Mouse (Mus musculus) heart, postnatal 25 days (tissue): Measurements from ENCODE around the gene Shld2. TPM values are rescaled to one million over a fixed set of nuclear protein-coding genes. Genes with fewer than 3 reads are reported as not detected.
"Not testable (repeated sequence)": the region's sequence is repeated elsewhere in the genome, so short reads cannot be mapped to it uniquely, and the experiment has no call there.

Experiments
- DNase-seq: peaks from one replicate; pipeline ENCODE4 v3.0.0; 2022; ENCODE audit warnings: low spot score
- intact Hi-C: fragments of 180-260 bp; cut with DNase I; formaldehyde crosslinking; loops from one replicate; pipeline ENCODE4 v1.15.1; 2025
- total RNA-seq, 2 experiments: library from RNA; stranded (reverse); gene quantifications; 2 replicates each; pipeline ENCODE4 v1.2.3; 2021

Gene Shld2
- total RNA-seq, 2 experiments from 2014 or later: 8.3 to 8.4 TPM

DNA sequence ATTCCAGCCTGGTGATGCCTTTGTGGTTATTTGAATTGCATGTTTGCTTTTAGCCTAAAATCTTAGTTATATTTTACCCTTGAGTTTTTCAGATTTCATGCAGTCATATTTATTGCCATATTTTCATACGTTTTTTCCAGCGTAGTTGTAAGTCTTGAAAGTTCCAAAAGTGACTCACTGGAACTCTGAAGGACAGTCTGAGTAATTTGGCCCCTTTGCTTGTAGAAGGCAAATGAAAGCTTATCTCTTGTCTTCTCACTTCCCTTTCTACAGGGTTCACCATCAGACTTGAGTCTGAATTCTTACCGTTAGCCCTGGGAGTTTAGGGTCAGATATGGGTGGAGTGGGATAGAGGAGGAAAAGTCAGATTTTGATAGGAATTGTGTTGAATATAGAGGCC is 16.3 kb upstream of the Shld2 start:
- no peak for DNase-seq
- intact Hi-C loops: no loop called here

DNA sequence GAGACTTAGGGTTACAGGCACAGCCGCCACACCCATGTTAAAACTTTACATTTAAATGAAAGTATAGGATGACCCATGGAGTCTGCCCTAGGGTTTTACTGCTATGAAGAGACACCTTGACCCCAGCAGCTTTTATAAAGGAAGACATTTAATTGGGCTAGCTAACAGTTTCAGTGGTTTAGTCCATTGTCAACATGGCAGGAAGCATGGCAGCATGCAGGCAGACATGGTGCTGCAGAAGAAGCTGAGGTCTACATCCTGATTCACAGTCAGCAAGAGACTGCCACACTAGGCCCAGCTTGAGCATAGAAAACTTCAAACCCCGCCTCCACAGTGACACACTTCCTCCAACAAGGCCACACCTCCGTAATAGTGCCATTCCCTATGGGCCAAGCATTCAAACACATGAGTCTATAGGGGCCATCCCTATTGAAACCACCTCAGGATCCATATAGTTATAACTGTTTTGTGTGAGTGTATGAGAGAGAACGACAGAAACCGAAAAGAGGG is 13.3 kb upstream of the Shld2 start:
- DNase-seq: no peak
- intact Hi-C loops: no loop called here

DNA sequence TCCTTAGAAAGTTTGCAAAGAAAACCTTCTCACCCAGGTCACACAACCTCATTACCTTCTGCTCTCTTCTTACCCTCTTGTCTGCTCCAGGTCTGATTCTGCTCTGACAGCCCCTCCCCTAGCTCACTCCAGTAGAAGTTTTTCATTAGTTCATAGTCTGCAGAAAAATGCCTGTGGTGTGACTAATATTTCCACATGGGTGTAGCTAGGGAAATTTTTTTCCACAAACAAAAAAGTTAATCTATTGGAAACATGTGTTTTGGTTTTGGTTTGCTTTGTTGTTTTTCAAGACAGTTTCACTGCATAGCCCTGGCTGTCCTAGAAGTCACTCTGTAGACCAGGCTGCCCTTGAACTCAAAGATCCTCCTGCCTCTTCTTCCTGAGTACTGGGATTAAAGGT is 7.8 kb upstream of the Shld2 start:
- no peak for DNase-seq
- intact Hi-C loops: loop anchor here (10.0 kb wide), 1 partner anchor 187 kb away; the partner anchor contains the start of gene Bmpr1a

DNA sequence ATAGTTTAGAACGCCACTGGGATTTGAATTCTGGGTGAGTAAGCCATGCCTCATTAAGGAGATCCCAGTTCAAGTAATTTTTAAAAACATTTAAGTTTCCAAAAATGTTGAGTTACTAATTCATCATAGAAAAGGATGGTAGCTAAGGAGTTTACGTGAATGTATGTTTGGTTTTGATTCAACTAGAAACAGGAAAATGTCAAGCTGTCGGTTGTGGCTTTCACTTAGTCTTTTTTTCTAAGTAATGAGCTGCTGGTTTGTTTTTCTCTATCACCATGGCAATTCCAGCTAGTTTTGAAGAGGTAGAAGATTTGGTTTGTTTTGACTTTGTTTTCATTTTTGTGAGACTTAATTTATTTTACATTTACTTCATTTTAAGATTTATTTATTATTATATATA is 7.1 kb upstream of the Shld2 start:
- intact Hi-C loops: loop anchor here (10.0 kb wide), 1 partner anchor 187 kb away; the partner anchor contains the start of gene Bmpr1a
- no peak for DNase-seq

DNA sequence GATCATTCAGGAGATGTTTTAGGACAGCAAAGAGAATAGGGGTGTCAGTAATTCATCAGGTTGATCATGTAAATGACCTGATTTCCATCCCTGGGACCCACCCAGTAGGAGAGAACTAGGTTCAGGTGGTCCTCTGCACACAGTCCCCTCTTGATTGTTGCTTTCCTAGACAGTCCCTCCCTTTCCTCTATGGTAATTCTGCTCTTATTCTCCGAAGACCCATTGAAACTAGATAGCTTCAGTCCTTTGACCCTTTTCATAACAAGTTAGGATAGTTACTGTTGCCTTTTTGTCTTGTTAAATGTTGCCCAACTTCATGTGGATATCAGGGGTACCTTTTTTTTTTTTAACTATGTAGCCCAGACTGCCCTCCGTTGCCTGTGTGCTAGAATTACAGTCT is 6.1 kb upstream of the Shld2 start:
- intact Hi-C loops: loop anchor here (10.0 kb wide), 1 partner anchor 188 kb away; the partner anchor contains the start of gene Bmpr1a
- no peak for DNase-seq

DNA sequence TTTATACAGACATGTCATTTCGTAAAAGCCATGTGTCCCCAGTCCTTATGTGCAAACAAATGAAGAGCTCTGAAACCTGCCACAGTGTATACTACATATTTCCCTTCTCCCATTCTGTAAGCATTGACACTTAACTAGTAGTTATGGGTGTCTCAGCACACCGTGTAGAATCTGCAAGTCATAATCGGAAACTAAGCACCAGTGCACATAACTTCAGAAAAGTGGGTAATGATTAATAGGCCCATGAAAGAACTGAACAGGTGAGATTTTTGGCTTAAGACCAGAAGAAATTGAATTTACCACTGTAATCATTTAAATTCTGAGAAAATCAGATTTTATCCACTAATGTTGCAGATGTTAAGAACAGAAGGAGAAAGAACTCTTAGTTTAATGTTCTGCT is 4.5 kb upstream of the Shld2 start:
- intact Hi-C loops: loop anchor here (5.0 to 10.0 kb wide), 3 partner anchors 42 to 190 kb away; partner anchors contain the start of gene Bmpr1a
- no peak for DNase-seq

DNA sequence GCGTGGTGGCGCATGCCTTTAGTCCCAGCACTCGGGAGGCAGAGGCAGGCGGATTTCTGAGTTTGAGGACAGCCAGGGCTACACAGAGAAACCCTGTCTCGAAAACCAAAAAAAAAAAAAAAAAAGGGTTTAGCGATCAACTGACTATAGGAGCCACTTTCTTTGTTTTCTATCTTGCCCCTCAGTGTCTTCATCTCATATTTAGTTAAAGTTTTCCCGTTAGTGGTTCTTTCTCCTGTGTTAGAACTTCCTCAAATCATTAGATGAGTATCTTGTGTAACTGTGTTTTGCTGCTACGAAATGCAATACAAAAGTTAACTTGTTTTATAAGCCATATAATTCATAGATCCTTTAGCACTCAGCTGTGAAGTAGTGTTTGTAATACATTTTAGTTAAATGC is 4.1 kb upstream of the Shld2 start:
- not testable (repeated sequence) for DNase-seq
- intact Hi-C loops: loop anchor here (5.0 to 10.0 kb wide), 3 partner anchors 42 to 190 kb away; partner anchors contain the start of gene Bmpr1a

DNA sequence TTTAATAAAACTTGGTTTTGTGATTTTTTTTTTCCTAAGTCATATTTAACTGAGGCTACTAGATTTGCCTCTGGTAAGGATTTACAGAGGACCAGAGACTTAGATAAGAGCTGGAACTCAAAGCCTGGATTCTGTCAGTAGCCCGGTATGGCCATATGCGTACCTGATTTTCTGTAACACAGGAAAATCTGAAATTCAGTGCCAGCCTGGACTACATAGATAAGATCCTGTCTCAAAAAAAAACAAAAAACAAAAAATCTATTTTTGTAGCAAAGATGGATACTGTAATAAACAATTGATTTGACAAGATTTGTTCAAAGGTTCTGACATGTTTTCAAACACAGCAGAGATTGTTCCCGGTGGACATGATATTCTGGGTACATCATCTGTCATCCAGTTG is 3.3 kb upstream of the Shld2 start:
- intact Hi-C loops: loop anchor here (5.0 to 10.0 kb wide), 3 partner anchors 41 to 191 kb away; partner anchors contain the start of gene Bmpr1a
- no peak for DNase-seq

DNA sequence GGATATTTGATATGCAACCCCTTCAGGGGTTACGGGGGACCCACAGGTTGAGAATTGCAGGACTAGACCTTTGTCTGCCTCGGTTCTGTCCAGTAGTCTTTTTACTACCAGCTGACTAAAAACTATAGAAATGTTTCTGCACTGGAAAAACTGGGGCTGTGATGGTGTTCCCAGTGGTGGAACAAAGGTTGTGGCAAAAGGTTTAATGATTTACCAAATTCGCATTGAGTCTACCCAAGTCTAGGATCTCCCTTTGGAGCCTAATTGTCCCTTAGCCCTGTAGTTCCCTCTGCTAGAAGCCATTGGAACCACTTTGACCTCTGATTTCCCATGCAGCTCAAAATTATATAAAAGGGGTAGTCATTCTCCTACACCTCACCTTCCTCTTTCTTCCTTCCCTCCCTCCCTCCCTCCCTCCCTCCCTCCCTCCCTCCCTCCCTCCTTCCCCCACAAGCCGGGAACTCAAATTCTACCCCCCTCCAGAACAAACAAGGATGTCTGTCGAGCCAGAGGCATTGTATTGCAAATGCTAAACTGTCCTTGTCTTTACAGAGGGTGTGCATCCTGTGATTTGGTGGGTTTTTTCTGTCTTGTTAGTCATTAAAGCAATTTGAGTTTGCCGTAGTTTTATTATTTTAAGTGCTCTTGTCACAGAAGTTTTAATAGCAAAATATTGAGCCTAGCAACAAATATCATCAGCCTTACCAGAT is 2.2 kb upstream of the Shld2 start:
- no peak for DNase-seq
- intact Hi-C loops: loop anchor here (5.0 to 10.0 kb wide), 3 partner anchors 40 to 192 kb away; partner anchors contain the start of gene Bmpr1a

DNA sequence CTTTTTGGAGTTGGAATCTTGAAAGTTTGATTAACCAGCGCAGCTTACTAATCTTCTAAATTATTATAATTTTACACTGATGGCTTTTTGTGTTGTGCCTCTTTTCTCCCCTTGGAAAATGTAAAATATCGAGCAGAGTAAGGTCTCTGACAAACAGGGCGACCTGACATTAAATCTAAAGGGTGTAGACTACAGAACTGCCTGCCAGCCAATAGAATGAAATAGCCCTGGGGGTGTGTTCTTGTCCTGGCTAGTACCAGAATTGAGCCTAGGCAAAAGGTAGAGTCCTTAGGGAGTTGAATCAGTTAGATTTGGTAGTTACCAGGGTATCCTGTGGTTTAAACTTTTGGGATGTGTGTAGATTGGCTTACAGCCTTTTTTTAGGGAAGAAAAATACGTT is 1.4 kb upstream of the Shld2 start:
- intact Hi-C loops: loop anchor here (5.0 to 10.0 kb wide), 3 partner anchors 39 to 193 kb away; partner anchors contain the start of gene Bmpr1a
- no peak for DNase-seq

DNA sequence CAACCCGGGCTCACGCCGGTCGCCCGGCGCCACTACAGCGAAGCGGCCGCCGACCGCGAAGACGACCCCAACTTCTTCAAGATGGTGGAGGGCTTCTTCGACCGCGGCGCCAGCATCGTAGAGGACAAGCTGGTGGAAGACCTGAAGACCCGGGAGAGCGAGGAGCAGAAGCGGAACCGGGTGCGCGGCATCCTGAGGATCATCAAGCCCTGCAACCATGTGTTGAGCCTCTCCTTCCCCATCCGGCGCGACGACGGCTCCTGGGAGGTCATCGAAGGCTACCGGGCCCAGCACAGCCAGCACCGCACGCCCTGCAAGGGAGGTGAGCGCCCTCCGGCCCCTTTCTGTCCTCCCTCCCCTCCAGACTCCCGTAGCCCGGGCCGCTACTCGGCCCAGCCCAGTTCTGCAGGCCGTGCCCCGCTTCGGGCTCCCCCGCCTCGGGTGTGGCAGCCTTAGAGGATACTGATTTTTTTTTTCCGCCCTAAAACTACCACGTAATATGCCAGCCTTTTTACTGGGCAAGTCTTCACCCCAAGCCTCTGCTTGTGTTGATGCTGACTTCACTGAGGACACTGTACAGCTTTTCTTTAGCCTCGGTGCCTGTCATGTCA is 833 bp upstream of the Shld2 start:
- peak; percentile 36 for DNase-seq
- intact Hi-C loops: loop anchor here (5.0 to 10.0 kb wide), 3 partner anchors 39 to 194 kb away; partner anchors contain the start of gene Bmpr1a

DNA sequence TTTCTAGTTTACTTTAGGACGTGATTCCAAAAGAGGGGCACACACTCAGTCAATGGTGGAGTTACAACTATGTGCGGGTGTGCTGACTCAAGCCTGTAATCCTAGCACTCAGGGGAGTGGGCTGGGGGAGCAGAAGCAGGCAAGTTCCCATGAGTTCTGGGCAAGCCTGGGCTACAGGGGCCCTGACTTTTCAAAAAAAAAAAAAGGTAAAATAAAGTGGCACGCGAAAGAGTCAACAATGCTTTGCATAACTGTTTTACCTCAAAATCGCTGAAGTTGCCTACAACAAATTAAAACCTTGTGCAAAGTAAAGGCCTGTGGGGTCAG is 423 bp downstream of the Shld2 start:
- no peak for DNase-seq
- intact Hi-C loops: loop anchor here (5.0 to 10.0 kb wide), 3 partner anchors 38 to 195 kb away; partner anchors contain the start of gene Bmpr1a

DNA sequence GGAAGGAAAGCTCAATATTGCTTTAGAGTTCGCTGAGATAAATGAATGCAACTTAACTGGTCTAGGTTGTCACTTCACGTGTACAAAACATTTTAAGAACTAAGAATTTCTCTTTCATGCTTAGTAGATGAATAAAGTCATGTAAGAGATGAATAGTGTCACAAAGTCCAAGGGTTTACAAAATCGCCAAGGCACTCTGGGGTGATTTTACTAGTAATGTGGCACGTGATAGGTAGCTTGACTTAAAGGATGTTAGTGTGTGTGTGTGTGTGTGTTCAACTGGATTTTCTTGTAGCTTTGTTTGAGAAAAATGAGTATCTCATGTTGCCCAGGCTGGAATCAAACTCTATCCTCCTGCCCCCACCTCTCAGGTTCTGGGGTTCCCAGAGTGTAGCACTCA is 1.0 kb downstream of the Shld2 start:
- no peak for DNase-seq
- intact Hi-C loops: no loop called here

DNA sequence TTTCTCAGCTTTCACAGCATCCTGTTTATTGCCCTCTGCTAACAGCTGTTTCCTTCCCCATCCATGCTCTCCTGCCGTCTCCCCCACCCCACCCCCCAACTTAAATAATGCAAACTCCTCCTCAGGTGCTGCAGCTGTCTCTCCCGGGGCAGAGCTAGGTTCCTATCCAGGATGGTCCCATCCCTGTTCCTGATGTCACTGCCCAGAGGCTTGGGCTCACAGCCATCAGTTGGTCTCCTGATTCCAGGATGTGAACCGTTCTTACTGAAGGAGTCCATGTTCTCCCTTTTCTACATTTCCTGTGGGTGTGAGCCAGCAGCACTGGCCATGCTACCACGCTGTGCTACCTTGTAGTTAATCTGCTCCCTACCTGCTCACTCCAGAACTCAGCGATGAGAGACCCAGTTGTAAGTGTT is 7.0 kb downstream of the Shld2 start:
- DNase-seq: no peak

DNA sequence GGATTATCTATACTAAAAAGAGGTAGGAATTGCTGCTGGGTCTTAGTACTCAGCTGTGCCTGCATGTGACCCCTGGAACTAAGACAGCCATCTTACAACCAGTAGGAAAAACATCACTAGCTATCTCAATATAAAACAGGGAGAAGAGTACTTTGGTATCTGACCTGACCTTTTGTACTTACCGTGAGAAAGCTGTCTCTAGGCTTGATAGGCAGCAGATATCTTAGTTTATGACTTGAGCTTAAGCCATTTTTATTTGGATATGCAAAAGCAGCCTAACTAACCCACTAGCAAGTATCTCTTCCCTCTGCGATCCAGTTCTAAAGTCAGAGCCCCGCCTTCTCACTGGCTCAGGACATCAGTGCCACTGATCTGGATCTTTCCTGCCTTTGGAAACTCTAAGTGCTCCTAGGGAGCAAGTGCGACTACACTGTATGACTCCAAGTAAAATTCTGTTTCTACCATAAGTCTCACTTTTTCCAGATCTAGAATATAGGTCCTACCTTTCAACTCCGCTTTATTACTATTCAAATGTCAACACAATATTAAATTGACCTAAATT is 7.5 kb downstream of the Shld2 start:
- intact Hi-C loops: no loop called here
- DNase-seq: no peak

More for the DNA sequence above, 7.0 kb downstream of the Shld2 start:
- intact Hi-C loops: no loop called here

DNA sequence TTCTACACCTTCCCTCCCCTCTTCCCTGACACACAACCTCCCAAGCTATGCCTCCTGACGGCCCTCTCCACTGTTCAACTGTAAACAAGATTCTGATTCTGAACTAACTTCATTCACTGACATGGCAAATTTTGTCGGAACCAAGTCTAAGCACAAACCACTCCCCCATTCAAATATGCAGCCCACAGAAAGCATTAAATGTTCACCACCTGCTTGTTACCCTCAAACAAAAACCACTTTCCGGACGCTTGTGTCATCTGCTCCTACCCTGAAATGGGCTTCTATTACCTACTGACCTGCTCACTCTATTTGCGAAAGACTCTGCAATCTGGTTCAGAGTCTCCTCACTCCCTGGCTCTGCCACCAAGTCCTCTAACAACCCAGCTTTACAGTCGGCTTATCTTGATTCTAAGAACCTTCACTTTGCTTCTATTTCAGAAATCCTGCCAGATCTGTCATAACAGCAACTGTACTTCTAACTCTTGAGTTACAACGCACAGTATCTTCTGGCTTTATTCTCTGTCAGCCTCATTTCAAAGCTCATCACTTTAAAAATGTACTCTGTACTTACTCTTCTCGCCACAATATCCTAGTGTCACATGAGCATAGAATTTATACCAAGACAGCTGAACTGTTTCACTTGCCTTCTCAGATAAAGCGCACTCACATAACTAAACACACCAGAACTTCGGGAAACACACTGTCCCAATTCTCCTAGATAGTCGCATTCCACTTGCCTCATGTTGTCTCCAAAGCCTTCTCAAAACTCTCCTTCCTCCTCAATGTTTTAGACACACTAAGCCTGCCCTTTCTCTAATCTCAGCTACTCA is 11.2 kb downstream of the Shld2 start:
- DNase-seq: no peak
- intact Hi-C loops: no loop called here

DNA sequence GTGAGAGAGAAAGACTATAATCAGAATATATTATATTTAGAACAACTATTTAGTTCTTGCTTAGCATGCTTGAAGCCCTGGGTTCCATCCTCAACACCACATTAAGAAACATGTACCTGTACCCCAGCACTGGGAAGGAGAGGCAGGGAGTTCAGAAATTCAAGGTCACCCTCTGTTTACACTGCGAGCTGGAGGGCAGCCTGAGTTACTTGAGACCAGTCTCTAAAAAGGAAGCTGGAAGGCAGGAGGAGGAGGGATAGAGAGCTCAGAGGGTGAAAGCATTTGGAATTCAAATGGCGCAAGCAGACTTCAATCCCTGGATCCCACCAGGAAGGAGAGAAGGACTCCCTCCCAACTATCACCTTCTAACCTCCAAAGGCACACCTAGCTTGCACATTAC is 12.7 kb downstream of the Shld2 start:
- DNase-seq: no peak
- intact Hi-C loops: no loop called here

DNA sequence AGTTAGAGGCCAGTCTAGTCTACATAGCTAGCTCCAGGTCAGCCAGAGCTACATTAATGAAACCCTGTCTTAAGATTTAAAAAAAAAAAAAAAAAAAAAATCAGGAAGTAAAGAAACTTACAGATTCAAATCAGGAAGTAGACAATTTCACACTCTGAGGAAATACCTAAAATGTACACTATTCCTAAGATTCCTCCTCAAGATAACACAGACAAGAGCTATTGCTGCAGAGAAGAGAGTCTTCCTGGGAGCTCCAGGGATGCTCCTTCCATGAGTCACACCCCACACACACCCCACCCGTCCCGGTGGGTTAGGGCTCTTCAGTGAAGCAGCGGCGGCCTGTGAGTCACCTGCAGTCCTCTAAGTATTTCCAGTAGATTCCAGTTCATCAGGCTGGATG is 13.3 kb downstream of the Shld2 start:
- no peak for DNase-seq
- intact Hi-C loops: no loop called here

DNA sequence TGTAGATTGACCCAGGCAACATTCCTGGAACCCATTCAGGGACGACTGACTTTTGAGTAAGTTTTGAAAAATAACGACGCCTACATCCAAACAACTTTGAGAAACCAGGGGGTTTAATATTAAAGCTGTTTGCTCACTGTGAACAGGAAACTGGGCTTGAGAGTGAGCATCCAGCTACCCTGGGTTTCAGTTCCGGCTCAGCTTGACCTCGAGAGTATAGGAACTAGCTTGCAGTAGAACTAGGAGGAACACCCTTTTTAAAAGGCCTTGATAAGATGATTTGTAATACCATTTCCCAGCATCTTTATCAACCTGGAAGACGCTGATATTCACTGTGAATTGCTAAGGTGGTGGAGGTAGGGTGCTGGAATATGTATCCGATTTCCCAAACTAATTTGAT is 13.9 kb downstream of the Shld2 start:
- DNase-seq: no peak
- intact Hi-C loops: no loop called here

DNA sequence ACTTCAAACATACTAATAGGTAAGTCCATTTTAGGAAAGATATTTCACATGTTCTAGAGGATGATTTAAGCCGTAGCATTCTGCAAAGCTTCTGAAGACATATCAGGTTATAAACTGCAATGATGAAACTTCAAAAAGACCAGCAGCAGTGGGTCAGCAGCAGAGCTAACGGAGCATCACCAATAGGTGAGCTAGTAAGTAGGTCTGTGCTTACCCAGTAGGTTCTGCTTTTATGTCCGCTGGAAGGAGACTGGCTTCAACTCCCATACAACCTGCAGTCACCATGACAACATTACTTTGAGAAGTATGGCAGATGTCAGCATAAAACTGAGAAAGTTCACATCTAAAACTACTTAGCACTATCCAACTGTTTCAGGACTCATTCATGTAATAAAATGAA is 16.7 kb downstream of the Shld2 start:
- intact Hi-C loops: no loop called here

More for the DNA sequence above, 16.7 kb downstream of the Shld2 start:
- no peak for DNase-seq
